Mouse (Mus musculus): ENCODE data around the gene Emid1. TPM values are rescaled to one million over a fixed set of nuclear protein-coding genes. Genes with fewer than 3 reads are reported as not detected.

The Emid1 gene
- total RNA-seq (2021): 1 to 10 TPM; 7.3 to 9.3 TPM

DNA sequence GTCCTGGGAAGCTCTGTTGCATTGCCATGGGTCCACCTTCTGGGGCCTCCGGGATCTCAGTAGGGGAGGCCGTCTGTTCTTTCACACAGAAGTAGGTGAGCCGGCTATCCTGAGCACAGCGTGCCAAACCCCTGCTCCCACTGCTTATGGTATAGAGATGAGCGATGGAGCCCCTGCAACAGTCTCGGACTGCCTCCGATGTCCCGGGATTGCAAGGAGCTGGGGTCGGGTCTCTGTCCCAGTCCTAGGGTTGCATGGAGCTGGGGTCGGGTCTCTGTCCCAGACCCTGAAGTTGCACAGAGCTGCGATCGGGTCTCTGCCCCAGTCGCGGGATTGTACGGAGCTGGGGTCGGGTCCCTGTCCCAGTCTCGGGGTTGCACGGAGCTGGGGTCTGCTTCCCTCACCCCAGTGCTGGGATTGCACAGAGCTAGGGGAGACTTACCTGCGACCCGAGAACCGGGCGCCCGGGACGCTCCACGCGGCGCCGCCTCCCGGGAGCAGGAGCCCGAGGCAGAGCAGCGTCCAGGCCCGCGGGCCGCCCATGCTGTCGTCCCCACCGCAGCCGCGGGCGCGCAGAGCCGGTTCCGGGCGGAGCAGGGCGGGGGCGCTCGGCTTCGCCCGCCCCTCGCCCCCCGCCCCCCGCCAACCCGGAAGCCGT, at the start of gene Emid1:
Gene Emid1 (minus strand): TSS at position 578 of the 658 bp plus-strand sequence.
- DNase-seq: no peak

DNA sequence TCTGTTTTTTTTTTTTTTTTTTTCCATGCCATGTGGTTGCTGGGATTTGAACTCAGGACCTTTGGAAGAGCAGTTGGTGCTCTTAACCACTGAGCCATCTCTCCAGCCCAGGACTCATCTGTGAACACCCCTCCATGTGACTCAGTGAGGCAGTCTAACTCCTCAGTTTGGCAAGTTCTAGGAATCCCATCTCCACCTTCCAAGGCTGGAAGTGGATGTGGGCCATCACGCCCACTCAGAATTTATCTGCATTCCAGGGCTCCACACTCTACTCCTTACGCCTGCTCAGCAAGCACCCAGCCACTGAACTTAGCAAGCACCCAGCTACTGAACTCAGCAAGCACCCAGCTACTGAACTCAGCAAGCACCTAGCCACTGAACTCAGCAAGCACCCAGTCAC, 47.8 kb upstream of the Emid1 start:
- DNase-seq: no peak

DNA sequence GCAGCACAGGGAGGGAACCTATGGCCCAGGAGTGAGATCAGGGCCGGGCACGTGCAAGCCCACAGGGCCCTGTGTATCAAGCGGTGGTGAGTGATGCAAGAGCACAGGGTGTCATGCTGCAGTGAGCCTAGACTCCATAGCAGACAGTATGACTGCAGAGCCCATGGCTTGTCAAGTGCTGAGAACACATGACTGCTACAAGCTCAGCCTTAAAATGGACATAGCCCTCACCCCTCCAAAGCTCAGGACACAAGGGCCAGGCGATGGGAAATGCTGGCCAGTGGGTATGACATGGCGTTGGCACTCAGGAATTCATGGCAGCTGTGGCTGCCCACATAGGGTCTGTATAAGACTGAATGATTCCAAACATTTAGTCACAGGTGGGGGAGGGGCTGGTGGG, 45.0 kb upstream of the Emid1 start:
- no peak for DNase-seq

DNA sequence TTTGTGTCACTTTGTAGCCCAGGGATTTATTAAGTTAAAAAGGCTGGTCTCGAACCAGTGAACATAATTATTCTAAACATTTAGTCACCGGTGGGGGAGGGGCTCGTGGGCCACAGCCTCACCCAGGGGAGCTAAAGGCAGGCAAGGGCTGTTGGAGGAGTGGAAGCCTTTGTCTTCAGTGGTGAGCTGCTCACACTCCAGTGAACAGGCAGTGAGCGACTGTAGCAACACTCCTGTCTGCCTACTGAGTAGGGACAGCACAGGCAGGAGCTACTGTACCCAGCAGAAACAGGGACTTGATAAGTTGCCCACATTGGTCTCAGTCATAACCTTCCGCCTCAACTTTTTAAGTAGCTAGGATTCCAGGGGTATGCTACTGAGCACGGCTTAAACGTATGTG, 44.5 kb upstream of the Emid1 start:
- no peak for DNase-seq

DNA sequence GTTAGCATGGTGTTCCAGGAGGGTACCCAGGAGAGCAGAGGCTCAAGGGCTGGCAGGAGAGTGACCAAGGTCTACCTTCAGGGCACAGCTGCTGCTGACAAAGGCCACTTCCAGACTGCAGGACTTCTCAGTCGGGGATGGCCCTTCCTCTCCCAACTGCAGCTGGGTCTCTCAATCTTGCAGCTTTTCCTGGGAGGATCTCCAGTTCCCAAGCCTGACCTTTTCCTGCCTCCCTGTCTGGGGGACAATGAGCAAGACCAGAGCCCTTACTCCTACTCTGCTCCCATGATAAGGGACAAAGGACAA, 41.5 kb upstream of the Emid1 start:
- DNase-seq: no peak

DNA sequence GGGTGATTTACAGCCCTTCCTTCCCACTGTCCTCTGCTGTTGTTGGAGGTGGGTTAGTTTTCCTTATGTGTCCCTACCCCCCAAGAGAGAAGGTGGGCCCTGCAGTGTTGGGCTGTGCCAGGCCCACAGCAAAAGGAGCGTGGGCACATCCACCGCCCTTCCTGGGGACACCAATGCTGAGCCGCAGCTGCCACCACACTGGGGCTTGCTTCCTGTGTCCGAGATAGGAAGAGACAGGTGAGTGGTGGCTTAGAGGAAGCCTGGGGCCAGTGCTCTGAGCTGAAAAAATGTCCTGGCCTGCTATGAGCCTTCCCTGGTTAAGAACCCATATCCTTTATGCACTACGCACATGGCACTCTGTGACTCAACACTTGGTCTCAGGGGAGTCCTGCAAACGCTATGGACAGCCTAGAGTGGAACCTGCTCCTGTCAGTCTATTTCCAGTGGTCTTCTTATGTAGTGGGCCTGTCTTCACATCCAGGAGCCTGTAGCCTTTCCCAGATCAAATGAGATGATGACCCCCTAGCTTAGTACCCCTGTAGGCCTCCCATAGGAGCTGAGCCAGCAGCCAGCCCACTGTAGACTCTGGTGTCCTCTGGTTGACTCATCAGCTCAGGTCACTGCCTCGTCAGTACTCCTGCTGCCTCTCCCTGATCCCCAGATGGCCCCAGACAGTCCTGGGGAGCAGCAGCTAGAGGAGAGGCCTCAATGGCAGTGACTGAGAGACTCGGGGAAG, 41.0 kb upstream of the Emid1 start:
- DNase-seq: no peak

DNA sequence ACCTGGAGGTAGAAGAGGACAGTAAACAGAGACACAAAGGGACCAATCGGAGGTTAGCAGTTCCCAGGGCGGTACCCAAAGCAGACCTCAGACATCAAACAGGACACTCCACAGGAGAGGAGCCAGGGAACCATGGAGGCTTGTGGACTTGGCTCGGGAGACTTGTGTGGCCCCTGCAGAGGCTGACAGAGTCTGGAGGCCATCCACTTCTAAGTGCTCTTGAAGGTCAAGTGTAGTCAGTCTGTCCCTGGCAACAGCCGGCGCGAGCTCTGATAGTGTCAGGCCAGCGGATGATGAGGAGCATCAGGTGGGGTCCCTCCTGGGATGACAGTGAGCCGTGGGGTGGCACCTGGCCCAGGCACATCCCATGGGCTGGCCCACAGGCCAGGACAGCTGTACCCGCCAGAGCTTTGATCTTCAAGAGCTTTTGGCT, 40.0 kb upstream of the Emid1 start:
- no peak for DNase-seq

DNA sequence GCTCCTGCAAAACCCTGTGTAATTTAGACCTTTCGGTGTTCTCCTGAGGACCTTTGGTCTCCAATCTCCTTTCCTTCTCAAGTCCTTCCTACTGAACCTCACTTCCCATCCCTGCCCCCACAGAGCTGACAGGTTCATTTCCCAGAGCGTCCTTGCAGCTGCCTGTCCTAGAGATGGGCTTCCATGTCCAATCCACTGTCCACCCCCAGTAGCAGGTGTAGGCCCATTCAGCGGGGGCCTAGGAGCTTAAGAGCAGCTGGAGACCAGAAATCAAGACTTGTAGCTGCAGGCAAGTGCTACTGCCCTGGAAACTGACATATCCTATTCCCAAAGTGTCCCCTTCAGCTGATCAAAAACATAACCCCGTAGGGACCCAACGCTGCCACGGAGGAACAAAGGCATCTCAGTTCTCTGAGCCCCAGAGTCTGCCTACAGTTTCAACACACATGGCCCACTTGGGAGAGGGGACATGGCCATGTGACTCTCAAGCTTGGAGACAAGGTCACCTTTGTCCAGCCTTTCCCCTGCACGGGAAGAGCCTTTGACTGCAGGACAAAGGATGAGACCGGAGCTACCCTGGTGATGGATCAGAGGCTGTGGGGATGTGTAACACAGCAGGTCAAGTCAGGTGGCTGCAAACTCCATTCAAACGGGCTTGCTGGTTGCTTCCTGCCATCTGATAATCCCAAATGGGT, 37.3 kb upstream of the Emid1 start:
- DNase-seq: no peak

DNA sequence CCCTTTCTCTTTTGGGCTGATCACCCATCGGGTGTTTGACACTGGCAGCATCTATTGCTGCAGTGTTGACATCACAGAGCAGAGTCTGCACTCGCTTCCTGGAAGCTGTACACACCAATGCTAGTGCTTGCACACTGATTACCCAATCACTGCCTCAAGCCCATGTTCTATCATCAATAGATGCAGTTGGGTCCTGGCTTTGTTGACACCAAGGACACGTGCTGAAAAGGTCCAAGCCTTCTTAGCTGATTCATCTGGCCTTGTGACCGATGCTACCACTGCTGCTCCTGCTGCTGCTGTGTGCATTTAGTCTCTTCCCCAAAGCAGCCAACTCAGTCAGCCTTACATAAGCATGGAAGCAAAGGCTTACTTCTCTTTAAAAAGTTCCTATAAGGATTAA, 36.1 kb upstream of the Emid1 start:
- no peak for DNase-seq

DNA sequence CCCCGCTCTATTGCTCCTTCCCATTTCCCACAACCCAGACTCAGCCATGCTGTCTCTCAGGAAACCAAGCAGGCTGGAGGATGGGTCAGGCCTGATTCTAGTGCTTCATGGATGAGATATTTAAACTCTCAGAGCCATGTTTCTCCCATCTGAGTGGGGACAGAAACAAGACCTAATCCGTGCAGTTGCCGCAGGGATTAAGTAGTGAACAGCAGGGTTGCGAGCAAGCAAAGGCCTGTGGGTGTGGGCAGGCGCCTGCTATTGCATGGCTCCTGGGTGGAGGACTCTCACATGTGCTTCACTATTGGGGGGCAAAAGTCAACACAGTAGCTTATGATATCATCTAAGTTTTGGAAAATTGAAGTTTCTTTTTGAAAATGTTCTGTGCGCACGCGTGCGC, 32.8 kb upstream of the Emid1 start:
- no peak for DNase-seq

DNA sequence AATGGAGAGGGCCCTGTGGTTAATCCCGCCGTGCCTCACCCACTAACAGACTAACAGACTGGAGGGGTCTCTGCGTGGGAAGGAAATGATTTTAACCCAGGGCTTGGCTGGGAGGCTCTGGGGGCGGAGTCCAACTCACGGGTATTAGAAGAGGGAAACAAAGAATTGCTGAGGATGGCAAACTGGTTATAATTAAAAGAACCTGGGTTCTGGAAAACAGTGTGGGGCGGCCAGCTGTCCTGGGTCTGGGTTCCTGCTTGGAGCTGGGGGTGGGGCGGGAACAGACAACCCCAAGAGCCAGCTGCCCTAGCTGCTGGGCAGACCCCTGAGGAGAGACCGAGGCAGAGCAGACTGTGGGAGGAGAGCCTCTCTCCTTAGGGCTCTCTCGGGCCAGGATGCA, 32.2 kb upstream of the Emid1 start:
- no peak for DNase-seq

DNA sequence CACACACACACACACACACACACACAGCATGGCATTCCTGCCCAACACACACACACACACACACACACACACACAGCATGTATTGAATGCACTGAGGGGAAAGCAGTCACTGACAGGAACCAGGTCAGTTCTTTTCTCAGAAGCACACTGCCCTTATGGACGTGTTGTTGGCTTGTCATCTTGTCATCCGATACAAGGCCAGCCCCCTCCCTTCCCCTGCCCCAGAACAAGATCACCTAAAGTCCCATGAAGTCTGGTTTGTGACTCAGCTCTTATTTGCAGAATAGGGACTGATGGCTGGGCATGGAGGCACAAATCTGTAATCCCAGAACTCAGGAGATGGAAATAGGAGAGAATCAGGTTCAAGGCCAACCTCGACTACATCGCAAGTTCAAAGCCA, 30.8 kb upstream of the Emid1 start:
- no peak for DNase-seq

DNA sequence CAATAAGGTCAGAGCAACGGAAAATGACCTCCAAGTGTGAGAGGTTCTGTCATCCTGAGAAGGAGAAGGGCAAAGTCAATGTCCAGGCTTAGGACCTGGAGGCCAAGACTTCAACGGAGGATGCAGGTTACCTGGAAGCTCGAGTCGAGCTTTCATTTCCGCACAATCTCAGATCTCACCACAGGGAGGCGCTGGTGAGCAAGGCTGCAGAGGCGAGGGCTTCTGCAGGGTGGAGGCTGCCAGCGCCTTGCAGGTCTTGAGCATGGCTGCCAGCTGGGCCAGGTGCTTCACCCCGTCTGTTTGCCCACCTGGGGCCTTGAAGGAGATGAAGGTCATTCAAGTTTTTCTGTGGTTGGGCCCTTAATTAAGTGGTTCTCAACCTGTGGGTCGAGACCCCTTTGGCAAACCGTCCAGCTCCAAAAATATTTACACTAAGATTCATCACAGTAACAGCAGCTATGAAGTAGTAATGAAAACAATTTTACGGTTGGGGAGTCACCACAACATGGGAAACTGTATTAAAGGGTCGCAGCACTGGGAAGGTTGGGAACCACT, 29.9 kb upstream of the Emid1 start:
- peak; percentile 74 to 76 for DNase-seq

DNA sequence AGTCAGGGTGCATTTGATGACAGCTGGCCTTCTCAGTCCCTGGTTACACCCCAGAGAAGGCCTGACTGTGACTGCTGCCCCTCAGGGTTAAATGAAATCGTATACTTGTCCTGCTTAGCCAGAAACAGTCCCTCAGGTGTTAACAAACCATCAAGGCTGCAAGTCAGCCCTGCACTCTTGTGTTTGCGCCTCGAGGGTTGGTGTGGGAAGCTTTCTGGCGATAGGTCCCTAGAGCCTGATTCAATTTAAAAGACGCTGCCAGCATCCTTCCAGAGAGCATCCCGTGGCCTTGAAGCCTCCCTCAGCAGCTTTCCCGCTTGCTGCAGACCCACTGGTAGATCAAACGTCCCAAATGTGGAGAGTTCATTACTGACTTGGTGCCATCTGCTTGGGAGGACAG, 27.3 kb upstream of the Emid1 start:
- no peak for DNase-seq

DNA sequence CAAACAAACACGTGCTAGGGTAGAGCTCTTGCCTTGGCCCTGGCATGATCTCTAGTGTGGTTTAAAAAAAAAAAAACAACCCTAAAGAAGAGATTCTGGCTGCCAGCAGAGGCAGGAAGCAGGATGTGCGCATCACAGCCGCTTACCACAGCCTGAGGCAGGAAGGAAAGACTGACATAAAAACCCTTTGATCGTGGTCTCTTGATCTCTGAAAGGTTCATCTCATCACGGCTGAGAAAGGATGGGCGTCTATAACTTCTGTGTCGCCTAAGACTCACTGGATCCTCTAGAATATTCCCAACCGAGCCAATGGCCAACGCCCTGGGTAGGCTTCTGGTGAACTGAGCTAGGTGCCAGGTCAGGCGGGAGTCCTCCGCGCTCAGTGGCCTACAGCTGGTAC, 25.1 kb upstream of the Emid1 start:
- DNase-seq: no peak

DNA sequence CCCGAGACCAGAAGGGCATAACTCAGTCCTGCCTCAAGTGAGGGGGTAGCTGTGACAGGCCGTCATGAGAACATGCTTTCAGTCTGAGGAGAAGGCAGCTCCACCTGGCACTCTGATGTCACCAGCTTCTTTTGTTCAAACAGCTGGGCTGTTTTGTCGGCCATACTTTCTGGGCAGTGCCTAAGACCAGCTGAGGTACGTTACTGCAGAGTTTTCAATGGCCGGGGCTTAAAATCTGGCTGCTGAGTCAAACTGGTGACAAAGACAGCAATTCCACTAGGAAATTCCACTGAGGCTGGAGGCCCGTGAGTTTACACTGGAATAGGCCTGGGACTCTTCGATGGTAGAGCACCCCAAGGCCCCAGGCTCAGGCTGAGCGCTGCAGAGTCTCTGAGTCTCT, 24.6 kb upstream of the Emid1 start:
- DNase-seq: no peak

DNA sequence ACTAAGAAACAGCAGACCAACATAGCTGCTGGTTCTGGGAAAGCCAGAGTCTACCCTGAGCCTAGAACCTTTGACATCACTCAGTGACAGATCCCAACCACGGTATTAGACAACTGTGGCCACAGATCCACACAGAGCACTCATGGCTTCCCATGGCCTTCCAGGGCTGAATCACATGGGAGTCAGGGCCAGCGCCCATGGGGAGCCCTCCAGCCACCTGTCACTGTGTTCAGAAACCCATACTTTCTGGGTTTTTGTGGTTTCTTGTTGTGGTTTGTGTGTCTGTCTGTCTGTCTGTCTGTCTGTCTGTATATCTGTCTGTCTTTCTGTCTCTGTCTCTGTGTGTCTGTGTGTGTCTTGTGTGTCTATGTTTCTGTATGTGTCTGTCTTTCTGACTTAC, 23.8 kb upstream of the Emid1 start:
- no peak for DNase-seq

DNA sequence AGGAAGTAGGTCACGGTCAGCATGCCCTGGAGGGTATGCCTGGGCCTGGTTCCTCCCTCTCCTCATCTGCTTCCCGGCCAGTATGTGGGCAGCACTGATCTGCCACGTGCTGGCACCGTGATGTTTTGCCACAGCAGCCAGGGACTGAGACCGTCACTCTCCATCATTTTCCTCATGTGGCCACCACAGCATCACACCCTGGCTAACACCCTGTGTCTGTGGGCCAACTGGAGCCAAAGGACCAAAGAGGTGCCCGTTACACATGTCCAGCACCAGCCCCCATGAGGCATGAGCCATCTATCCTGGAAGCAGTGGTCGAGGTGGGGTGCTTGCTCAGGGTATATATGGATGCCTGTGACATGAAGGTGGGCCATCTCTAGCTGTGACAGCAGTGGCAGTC, 23.1 kb upstream of the Emid1 start:
- DNase-seq: no peak

DNA sequence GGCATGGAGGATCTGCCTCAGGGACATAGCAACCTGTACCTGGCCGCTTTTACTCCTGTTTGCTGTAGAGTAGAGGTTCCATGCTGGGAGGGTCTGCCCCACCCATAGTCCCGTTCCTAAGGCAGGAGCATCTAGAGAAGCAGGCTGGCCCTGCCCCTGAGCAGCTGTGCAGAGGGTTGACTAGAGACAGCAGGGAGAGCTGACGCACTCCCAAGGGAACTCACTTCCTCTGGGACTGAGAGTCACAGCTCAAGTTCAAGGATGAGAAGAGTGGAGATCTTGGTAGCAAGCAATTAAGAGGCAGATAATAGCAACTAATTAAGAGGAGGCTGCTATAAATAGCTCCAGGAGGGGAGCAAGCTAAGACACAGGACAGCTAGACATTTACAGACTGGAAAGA, 20.8 kb upstream of the Emid1 start:
- no peak for DNase-seq

DNA sequence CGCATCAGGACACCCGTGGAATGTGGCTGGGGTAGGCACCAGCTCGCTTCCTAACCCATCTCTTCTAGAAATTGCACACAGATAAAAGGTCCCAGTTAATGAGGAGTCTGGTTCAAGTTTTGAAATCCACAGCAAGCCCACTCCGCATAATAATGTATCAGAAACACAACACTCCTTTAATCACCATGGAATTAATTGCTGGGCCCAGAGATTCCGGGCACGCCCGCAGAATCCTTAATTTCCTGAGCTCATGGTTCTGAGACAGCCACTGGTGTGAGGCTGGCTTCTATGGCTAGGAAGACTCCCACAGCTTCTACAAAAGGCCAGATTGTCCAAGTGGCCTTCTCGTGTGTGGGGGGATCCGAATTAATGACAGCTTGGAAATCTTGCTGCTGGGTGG, 15.3 kb upstream of the Emid1 start:
- peak; percentile 47 to 48 for DNase-seq

DNA sequence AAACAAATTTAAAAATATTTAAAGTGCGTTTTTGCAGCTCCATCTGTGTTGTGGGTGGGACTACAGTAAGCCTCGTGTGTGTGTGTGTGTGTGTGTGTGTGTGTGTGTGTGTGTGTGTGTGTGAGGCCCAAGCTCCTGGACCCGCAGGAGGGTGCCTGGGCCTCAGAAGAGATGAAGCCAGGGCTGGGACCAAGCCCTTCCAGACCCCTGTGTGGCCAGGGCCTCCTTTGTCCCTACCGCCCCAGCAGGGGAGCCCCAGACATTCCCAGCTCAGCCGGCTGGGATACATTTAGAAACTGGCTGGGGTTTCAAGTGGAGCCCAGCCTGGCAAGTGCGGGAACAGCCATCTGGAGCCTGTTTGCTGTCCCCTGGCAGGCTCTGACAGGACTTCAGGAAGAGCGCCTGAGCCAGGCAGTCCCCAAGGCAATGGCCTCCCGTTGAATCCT, 13.4 kb upstream of the Emid1 start:
- peak; percentile 74 to 77 for DNase-seq

DNA sequence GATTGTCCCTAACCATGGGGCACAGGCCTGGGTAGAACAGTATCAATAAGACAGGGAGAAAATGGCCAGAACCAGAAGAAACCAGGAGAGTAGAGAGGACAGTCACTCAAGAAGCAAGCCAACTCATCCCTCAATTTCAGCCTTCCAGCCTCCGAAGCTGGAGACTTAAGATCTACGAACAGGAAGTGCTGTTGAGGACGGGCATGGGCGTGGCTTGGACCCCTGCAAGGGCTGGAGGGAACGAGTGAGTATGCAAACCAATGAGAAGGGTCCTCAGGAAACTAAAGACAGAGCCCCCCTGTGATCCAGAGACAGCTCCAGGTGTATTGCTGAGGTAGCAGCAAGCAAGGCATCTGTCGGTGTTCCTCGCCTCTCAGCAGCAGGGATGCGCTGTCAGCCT, 12.3 kb upstream of the Emid1 start:
- DNase-seq: no peak

DNA sequence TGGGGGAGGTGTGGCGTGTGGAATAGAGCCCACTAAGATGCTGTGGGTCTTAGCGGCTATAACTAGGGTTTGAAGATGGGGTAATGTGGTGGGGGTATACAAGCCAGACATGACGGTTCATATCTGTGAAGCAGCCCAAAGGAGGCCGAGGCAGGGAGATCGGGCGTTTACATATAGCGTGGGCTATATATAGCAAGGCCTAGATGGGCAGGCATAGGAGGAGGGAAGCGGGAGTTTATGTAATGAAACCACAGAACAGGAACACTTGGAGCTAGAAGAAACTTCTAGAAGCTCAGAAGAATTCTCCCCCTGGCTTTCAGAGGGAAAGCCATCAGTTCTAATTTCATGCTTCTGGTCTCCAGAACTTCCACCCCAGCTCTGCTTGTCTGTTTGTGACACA, 11.4 kb upstream of the Emid1 start:
- no peak for DNase-seq
